Mouse (Mus musculus) intestine, embryonic 16.5 days (tissue): ENCODE measurements around the gene Chd9. TPM values are rescaled to one million over a fixed set of nuclear protein-coding genes. Genes with fewer than 3 reads are reported as not detected.
A peak's percentile ranks its signal among the peaks of the same experiment; 100 is the strongest.

ENCODE experiments used
- ATAC-seq: fragments of 200-750 bp; cut with Nextera tagmentation; 2 replicates; pipeline ENCODE4 v1.8.0; 2017; ENCODE audit warnings: moderate TSS enrichment, moderate library complexity
- H3K27ac ChIP-seq: fragments of 300-500 bp; sonication (generic); 2 replicates; pipeline ENCODE4 v1.5.1; 2014; ENCODE audit warnings: mild to moderate bottlenecking, low read length
- H3K27me3 ChIP-seq: fragments of 300-500 bp; sonication (generic); replicated peaks from 2 replicates; pipeline ENCODE4 v1.6.1; 2014; ENCODE audit warnings: low read length, control low read depth, mixed read lengths; ENCODE audit not compliant: control insufficient read depth, insufficient read depth
- H3K36me3 ChIP-seq: fragments of 300-500 bp; sonication (generic); 2 replicates; pipeline ENCODE4 v1.6.1; 2014; ENCODE audit warnings: low read length, control low read depth; ENCODE audit not compliant: control insufficient read depth, insufficient read depth
- H3K4me1 ChIP-seq: fragments of 300-500 bp; sonication (generic); 2 replicates; pipeline ENCODE4 v1.6.1; 2014; ENCODE audit warnings: low read length, control low read depth, mixed read lengths; ENCODE audit not compliant: control insufficient read depth, insufficient read depth
- H3K4me2 ChIP-seq: fragments of 300-500 bp; sonication (generic); 2 replicates; pipeline ENCODE4 v1.6.1; 2014; ENCODE audit warnings: low read depth, low read length, control low read depth
- H3K4me3 ChIP-seq: fragments of 300-500 bp; sonication (generic); 2 replicates; pipeline ENCODE4 v1.5.1; 2014; ENCODE audit warnings: mild to moderate bottlenecking, low read length
- H3K9ac ChIP-seq: fragments of 300-500 bp; sonication (generic); 2 replicates; pipeline ENCODE4 v1.6.1; 2014; ENCODE audit warnings: low read depth, low read length
- H3K9me3 ChIP-seq: fragments of 300-500 bp; sonication (generic); 2 replicates; pipeline ENCODE4 v1.6.1; 2016; ENCODE audit warnings: low read length, control low read depth; ENCODE audit not compliant: control insufficient read depth
- WGBS: fragments of 180-500 bp; shearing (Covaris S2); extraction: QIAGEN DNeasy Blood & Tissue Kit; methylation state at CpG from one replicate; pipeline ENCODE4 v1.1.7; 2014; 5-methylcytosine and 5-hydroxymethylcytosine counted together
- polyA plus RNA-seq: library from polyadenylated mRNA; unstranded; fragments of >200 nt; fragmentation: Nextera tagmentation; extraction: Ambion mirVana; gene quantifications from 2 replicates; pipeline ENCODE4 v1.2.1, GENCODE M21; 2015

The Chd9 gene
- polyA plus RNA-seq, 1 experiment from 2014 or later, result 283 TPM

DNA sequence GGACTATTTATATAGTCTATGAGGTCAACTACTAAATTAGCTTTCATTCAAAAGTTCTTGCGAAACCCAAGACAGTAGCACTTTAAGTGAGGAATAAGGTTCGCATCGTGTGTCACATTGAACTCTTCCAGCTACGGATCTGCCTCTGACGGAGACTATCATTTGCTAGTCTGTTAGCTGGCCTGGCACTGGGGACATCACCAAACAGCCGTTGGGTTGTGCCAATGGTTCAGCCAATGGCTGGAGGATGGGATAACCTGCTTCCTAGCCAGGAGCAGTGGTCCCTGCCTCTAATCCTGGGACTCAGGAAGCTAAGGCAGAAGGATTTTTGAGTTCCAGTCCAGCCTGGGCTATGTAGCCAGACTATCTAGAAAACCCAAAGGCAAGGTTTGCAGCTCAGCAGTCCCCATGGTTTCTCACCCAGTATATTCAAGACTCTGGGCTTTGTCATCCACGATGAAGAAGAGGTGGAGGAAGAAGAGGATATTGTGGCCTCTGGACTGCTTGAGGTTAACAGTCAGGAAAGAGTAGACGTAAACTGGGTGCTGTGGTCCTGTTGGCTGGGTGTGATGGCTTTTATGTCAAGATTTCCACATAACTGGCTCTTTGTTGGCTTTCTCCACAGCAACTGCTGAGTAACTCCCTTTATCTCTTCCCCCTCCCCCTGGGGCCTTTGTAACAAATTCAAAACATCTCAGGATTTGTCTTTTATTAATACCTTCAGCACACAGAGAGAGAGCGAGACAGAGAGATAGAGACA is 8.4 kb upstream of the Chd9 start:
- H3K4me1 ChIP-seq, result peaks cover 4% of the 10 kb centered on the region; the same call in 1 of the 2 replicates
- H3K27ac ChIP-seq, result no peak overlapping the region
- H3K27me3 ChIP-seq, result no peaks in the 10 kb centered on the region
- H3K9me3 ChIP-seq, result no peaks in the 10 kb centered on the region
- no peak overlapping the region for H3K4me2 ChIP-seq
- H3K36me3 ChIP-seq, result no peaks in the 10 kb centered on the region
- WGBS, result 87% methylated on average over 9 of the region's 9 CpGs
- no peak for ATAC-seq
- H3K9ac ChIP-seq, result no peak overlapping the region
- H3K4me3 ChIP-seq, result no peak overlapping the region

DNA sequence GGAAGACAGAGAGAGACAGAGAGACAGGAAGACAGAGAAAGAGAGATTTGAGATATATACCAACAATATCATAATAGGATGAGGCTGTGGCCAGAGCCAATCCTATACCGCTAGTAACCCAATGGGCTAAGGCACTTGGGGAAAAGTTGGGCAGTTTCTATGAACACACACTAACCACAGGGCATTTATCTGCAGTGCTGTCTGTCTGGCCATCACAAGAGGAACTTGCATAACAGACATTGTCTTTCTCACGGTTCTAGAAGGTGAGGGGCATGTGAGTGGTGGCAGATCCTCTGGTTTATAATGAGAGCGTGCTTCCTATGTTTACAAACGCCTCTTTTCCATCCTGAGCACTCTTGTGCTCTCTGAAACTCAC is 7.8 kb upstream of the Chd9 start:
- Histone ChIP-seq H3K27ac (no peak overlapping the region), H3K9me3 (no peaks in the 10 kb centered on the region), H3K4me1 (peaks cover 5% of the 10 kb centered on the region; the same call in 1 of the 2 replicates), H3K4me2 (no peak overlapping the region), H3K9ac (no peak overlapping the region), H3K27me3 (no peaks in the 10 kb centered on the region), H3K4me3 (no peak overlapping the region), H3K36me3 (no peaks in the 10 kb centered on the region)
- WGBS, result 69% methylated on average over 4 of the region's 4 CpGs
- ATAC-seq, result no peak

DNA sequence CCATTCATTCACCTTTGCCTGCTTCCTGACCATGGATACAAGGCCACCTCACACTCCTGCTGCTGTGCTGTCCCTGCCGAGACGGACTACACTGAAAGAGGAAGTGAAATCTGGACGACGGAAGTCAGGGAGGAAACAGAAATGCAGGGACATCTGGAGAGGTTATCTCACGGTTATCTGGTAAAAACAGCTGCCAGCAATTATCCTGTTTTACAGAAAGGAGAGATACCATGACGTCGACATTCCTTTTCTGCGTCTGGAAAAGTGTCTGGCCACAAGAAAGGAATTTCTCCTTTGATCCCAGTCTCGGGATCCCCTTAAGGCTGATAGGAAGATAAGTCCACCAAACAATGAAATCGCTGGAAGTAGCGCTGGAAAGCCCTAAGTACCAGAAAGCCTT is 5.7 kb upstream of the Chd9 start:
- WGBS, result 23% methylated on average over 11 of the region's 11 CpGs
- Histone ChIP-seq H3K9me3 (no peaks in the 10 kb centered on the region), H3K9ac (no peak overlapping the region), H3K27me3 (no peaks in the 10 kb centered on the region), H3K4me1 (peaks cover 5% of the 10 kb centered on the region; the same call in 1 of the 2 replicates), H3K36me3 (no peaks in the 10 kb centered on the region), H3K4me3 (no peak overlapping the region), H3K4me2 (no peak overlapping the region), H3K27ac (no peak overlapping the region)
- no peak for ATAC-seq

DNA sequence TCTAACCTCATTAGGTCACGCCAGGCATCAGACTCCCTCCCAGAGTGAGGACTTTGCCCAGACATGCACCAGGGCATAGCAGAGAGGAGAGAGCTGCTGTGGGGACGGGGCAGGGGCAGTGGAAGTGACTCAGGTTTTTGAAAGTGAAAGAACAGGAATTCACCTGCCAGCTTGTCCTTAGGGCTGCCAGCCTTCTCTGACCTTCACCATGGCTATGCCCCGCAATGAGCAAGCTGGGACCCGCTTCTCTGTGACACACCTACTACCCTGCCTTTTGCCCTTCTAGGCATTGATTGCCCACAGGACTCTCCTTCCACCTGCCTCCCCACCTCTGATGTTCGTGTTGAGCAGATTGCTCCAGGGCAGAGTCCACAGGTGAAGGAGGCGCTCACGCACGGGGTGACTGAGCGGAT is 2.7 kb upstream of the Chd9 start:
- peak; percentile 88 for ATAC-seq
- Histone ChIP-seq H3K4me3 (peak overlapping the region; percentile 5; the same call in 1 of the 2 replicates), H3K4me1 (peaks cover 15% of the 10 kb centered on the region), H3K9me3 (no peaks in the 10 kb centered on the region), H3K27me3 (no peaks in the 10 kb centered on the region), H3K36me3 (no peaks in the 10 kb centered on the region), H3K27ac (peak overlapping the region; percentile 88), H3K9ac (peak overlapping the region; percentile 51; the same call in 1 of the 2 replicates), H3K4me2 (peak overlapping the region; percentile 47)
- 64% methylated on average over 9 of the region's 9 CpGs for WGBS

DNA sequence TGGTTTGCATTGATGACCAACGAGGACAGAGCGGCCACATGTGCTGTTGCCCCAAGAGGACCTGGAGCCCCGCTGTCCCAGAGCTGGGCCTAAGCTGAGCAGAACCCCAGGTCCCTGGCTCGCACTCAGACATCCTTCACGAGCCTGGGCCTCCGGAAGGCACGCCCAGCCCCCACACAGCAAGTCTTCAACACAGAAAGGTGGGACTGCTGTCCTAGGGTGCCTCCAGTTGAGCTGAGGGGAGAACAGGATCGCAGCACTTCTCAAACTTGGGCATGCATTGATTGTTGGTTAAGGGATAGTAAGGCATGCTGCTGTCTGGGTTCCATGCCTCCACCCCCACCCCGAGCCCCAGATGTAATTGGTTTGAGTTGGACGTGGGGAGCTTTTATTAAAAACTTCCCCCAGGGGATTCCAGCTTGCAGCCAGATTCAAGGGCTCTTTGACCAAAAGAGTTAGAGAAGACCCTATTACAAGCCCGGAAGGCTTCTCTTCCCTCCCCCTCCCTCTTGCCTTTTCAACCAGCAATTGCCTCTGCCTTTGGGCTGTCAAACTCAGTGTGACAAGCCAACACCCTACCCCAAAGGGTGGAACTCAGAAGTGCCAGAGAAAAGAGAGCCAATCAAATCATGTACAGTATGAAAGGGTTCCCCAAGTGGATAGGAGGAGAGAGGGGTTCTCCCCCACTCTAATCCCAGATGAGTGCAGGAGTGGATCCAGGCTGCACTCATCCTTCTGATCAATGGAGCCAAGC is 1.0 kb downstream of the Chd9 start:
- Histone ChIP-seq H3K4me2 (peak overlapping the region; percentile 85), H3K4me1 (peaks cover 19% of the 10 kb centered on the region), H3K27me3 (no peaks in the 10 kb centered on the region), H3K27ac (peak overlapping the region; percentile 59), H3K9ac (peak overlapping the region; percentile 82), H3K36me3 (no peaks in the 10 kb centered on the region), H3K4me3 (peak overlapping the region; percentile 68), H3K9me3 (no peaks in the 10 kb centered on the region)
- ATAC-seq, result peak; percentile 56
- 5% methylated on average over 11 of the region's 11 CpGs for WGBS

DNA sequence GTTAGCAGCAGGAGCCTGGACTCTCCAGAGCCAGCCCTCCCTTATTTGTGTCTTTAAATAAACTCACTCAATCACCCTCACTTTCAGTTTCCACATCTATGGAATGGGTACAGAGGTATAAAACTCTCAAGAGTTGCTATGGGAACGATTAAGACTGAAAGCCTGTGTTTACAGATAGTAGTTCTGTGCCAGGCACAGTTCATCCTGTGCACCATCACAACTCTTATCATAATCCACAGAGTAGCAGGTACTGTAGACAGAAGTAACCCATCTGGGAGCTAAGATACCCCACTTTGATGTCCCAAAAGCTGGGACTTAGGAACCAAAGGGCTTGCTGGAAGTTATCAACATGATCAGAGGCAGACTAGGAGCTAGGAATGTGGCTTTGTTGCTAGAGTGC is 1.7 kb downstream of the Chd9 start:
- Histone ChIP-seq H3K36me3 (no peaks in the 10 kb centered on the region), H3K4me1 (peaks cover 17% of the 10 kb centered on the region), H3K4me3 (peak overlapping the region; percentile 68; the same call in 1 of the 2 replicates), H3K27ac (no peak overlapping the region), H3K9ac (0 out of 2 replicates have a peak overlapping the region, but pooled peaks have one; percentile 82), H3K4me2 (peak overlapping the region; percentile 85), H3K27me3 (no peaks in the 10 kb centered on the region), H3K9me3 (no peaks in the 10 kb centered on the region)
- WGBS, result 78% methylated on average over 1 of the region's 1 CpGs
- no peak for ATAC-seq

DNA sequence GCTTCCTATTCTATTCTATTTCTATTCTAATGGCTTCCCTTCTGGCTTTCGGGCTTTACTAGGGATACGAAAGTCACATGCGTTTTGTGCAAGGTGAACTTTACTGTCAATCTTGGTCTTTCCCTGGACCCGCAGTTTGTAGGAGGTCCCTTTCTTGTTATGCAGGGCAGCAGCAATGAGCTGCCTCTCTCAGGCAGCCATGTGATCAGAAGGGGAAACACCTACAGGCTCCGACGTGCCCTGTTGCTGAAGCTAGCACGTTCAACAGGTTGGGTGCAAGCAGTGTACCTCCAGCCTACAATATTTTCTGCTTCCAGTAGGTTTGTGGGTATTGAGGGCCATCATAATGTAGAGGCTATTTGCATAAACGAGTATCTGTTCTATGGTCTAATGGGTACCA is 2.8 kb downstream of the Chd9 start:
- Histone ChIP-seq H3K9ac (no peak overlapping the region), H3K9me3 (no peaks in the 10 kb centered on the region), H3K27ac (no peak overlapping the region), H3K36me3 (no peaks in the 10 kb centered on the region), H3K4me1 (peaks cover 16% of the 10 kb centered on the region), H3K4me3 (no peak overlapping the region), H3K4me2 (no peak overlapping the region), H3K27me3 (no peaks in the 10 kb centered on the region)
- no peak for ATAC-seq
- WGBS, result 62% methylated on average over 8 of the region's 8 CpGs

DNA sequence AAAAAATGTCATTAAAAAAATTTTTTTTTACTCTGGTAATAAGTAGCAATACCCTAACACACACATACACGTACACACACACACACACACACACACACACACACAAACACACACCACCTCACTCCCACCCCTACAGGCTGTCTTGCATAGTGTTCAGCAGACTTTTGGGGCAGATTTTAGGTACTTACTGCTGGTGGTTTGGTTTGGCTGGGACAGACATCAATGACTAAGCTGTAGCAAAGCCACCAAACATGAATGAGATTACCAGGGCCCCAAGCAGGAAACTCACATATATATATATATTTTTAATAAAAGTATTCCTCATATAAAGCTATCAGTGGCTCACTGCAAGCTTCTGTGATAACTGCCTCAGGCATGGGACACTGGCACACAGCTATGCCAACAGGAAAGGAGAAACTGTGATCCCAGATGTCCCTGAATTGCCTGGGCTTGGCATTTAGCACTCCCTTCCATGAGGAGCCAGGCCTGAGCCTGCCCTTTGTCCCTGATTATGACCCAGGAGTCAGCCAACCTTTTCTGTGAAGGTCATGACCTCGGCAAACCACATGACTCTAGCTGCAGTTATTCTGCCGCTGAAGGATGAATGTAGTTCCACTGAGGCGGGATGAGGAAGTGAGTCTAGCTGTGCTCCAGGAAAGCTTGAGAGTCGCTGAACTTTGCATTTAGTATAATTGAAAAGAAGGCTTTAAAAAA is 4.6 kb downstream of the Chd9 start:
- no peak overlapping the region for H3K4me3 ChIP-seq
- no peaks in the 10 kb centered on the region for H3K36me3 ChIP-seq
- H3K27me3 ChIP-seq, result no peaks in the 10 kb centered on the region
- H3K27ac ChIP-seq, result no peak overlapping the region
- no peak for ATAC-seq
- H3K9ac ChIP-seq, result no peak overlapping the region
- 56% methylated on average over 5 of the region's 5 CpGs for WGBS
- H3K4me2 ChIP-seq, result no peak overlapping the region
- peaks cover 16% of the 10 kb centered on the region for H3K4me1 ChIP-seq
- no peaks in the 10 kb centered on the region for H3K9me3 ChIP-seq

DNA sequence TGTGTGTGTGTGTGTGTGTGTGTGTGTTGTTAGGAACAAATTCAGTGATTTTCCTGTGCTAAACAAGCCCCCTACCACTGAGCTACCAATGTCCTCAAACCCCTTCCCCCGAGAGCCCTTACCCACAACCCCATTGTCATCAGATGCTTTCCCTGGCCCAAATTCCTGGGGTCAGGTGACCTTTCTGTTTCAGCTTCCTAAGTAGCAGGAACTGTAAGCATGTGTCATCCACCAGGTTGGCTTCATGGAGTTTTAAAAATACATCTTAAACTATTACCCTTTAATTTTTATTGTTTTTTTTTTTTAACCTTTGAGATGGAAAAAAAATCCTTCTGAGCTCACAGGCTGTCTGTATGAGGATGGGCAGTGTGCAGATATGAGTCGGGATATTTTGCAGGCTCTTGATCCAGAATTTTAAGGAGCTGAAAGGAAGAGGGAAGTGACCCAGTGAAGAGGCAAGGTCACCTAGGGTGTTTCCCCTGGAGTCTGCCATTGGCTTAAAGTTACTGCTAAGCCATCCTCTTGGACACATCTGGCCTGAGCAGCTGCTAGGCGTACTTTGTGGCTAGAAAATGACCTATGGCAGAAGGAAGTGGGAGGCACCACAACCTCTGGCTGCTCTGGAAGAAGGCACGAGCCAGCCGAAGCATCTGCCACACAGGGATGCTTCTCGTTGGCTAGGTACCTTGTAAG is 5.6 kb downstream of the Chd9 start:
- no peak overlapping the region for H3K4me2 ChIP-seq
- no peaks in the 10 kb centered on the region for H3K36me3 ChIP-seq
- WGBS, result 57% methylated on average over 6 of the region's 6 CpGs
- H3K9ac ChIP-seq, result no peak overlapping the region
- no peaks in the 10 kb centered on the region for H3K27me3 ChIP-seq
- H3K27ac ChIP-seq, result no peak overlapping the region
- ATAC-seq, result no peak
- no peaks in the 10 kb centered on the region for H3K9me3 ChIP-seq
- H3K4me1 ChIP-seq, result peaks cover 10% of the 10 kb centered on the region; the same call in 1 of the 2 replicates
- H3K4me3 ChIP-seq, result no peak overlapping the region
